Mouse (Mus musculus) hindbrain, embryonic 14.5 days (tissue): ENCODE measurements around the gene Glis2. TPM values are rescaled to one million over a fixed set of nuclear protein-coding genes. Genes with fewer than 3 reads are reported as not detected.
"Not testable (repeated sequence)": the region's sequence is repeated elsewhere in the genome, so short reads cannot be mapped to it uniquely, and the experiment has no call there.

Experiments used
- ATAC-seq: fragments of 200-750 bp; cut with Nextera tagmentation; 2 replicates; pipeline ENCODE4 v1.8.0; 2017; ENCODE audit warnings: moderate number of reproducible peaks, mild to moderate bottlenecking, moderate TSS enrichment, moderate library complexity; ENCODE audit not compliant: low FRiP score
- DNase-seq: peaks from one replicate; pipeline ENCODE4 v3.0.0-alpha.2; 2015; ENCODE audit warnings: low spot score
- H3K27ac ChIP-seq: fragments of 300-500 bp; sonication (generic); 2 replicates; pipeline ENCODE4 v1.5.1; 2014; ENCODE audit warnings: mild to moderate bottlenecking, moderate library complexity
- H3K27me3 ChIP-seq: fragments of 300-500 bp; sonication (generic); 2 replicates; pipeline ENCODE4 v1.6.1; 2014; ENCODE audit warnings: mild to moderate bottlenecking, low read length, mixed read lengths; ENCODE audit not compliant: control insufficient read depth, insufficient read depth
- H3K36me3 ChIP-seq: fragments of 300-500 bp; sonication (generic); replicated peaks from 2 replicates; pipeline ENCODE4 v1.6.1; 2014; ENCODE audit not compliant: control insufficient read depth, insufficient read depth
- H3K4me1 ChIP-seq: fragments of 300-500 bp; sonication (generic); replicated peaks from 2 replicates; pipeline ENCODE4 v1.6.1; 2014; ENCODE audit warnings: antibody characterized with exemption, low read length, mixed read lengths; ENCODE audit not compliant: control insufficient read depth, insufficient read depth
- H3K4me2 ChIP-seq: fragments of 300-500 bp; sonication (generic); replicated peaks from 2 replicates; pipeline ENCODE4 v1.6.1; 2014; ENCODE audit warnings: mild to moderate bottlenecking, moderate library complexity
- H3K4me3 ChIP-seq: fragments of 300-500 bp; sonication (generic); replicated peaks from 2 replicates; pipeline ENCODE4 v1.5.1; 2014; ENCODE audit warnings: mild to moderate bottlenecking, low read length
- H3K9ac ChIP-seq: fragments of 300-500 bp; sonication (generic); 2 replicates; pipeline ENCODE4 v1.6.1; 2014
- H3K9me3 ChIP-seq: fragments of 300-500 bp; sonication (generic); 2 replicates; pipeline ENCODE4 v1.6.1; 2016; ENCODE audit warnings: low read length; ENCODE audit not compliant: control insufficient read depth
- WGBS: fragments of 180-500 bp; shearing (Covaris S2); extraction: QIAGEN DNeasy Blood & Tissue Kit; methylation state at CpG from one replicate; pipeline ENCODE4 v1.1.7; 2014; 5-methylcytosine and 5-hydroxymethylcytosine counted together
- polyA plus RNA-seq: library from polyadenylated mRNA; unstranded; fragments of >200 nt; fragmentation: Nextera tagmentation; extraction: Ambion mirVana; gene quantifications from 2 replicates; pipeline ENCODE4 v1.2.1, GENCODE M21; 2014

Glis2 gene
- polyA plus RNA-seq, 1 experiment from 2014 or later: 19.0 TPM

DNA sequence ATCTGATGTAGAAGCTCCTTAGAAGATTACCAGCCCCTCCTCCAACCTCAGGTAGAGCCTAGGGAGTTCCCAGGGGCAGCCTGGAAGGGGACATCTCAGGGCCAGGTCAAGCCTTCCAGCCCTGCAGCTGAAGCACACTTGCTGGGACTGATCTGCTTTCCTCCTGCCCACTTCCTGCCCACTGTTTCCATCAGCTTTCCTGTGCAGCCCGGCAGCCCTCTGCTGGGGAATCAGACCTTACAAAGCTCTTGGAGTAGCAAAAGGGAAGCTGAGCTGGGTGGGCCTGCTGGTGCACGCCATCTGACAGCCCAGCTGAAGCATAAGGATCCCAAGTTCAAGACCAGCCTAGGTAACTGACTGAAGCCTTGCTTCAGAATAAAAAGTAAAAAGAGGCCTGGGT lies 17.6 kb upstream of the Glis2 start:
- no peak for ATAC-seq
- WGBS: 60% methylated on average over 2 of the region's 2 CpGs
- Histone ChIP-seq H3K27ac (no peak overlapping the region), H3K4me2 (no peak overlapping the region), H3K9me3 (no peaks in the 10 kb centered on the region), H3K4me3 (no peak overlapping the region), H3K9ac (no peak overlapping the region), H3K36me3 (no peaks in the 10 kb centered on the region), H3K4me1 (no peaks in the 10 kb centered on the region), H3K27me3 (no peaks in the 10 kb centered on the region)
- DNase-seq: no peak

DNA sequence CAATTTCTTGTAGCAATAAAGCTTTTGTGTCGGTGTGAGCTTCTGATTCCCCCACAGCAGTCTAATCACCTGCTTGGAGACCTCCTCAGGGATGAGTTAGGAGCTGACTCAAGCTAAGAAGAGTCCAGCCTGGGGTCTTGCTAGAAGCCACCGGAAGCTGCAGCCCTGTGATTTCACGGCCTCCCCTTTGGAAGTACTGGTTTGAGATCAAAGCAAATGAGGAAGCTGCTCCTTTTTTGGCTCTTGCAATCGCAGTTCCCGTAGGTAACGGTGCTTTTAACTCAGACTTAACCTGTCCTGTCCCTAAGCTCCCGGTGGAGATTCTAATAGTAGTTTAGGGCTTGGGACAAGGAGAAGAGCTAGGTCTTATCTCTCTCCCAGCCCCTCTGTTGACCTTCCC lies 15.9 kb upstream of the Glis2 start:
- 85% methylated on average over 7 of the region's 7 CpGs for WGBS
- Histone ChIP-seq H3K27ac (no peak overlapping the region), H3K9me3 (no peaks in the 10 kb centered on the region), H3K36me3 (no peaks in the 10 kb centered on the region), H3K4me2 (no peak overlapping the region), H3K4me3 (no peak overlapping the region), H3K4me1 (no peaks in the 10 kb centered on the region), H3K27me3 (no peaks in the 10 kb centered on the region), H3K9ac (no peak overlapping the region)
- no peak for ATAC-seq
- DNase-seq: no peak

DNA sequence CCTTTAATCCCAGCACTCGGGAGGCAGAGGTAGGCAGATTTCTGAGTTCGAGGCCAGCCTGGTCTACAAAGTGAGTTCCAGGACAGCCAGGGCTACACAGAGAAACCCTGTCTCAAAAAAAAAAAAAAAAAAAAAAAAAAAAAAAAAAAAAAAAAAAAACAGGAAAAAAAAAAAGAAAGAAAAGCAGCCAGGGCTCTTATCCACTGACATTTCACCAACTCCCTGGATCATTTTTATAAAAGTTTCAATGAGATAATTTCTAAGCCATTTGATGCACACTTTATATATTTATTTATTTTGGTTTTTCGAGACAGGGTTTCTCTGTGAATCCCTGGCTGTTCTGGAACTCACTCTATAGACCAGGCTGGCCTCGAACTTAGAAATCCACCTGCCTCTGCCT lies 13.3 kb upstream of the Glis2 start:
- H3K27me3 ChIP-seq: not testable (repeated sequence)

DNA sequence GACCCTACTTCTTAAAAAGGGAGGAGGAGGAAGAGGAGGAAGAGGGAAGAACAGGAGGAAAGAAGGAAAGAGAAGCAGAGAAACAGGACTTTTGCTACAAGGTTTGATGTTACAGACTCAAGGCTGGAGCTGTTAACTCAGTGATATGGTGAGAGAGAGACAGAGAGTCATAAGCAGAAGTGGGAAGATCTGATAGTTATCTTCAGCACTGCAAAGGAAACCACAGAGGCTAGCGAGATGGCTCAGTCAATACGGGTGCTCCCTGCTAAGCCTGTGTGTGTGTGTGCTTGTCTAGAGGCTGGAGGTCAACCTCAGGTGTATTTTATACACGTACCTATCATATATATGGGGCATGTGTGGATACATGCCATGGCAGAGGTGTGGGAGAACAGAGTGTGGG lies 10.7 kb upstream of the Glis2 start:
- Histone ChIP-seq H3K4me2 (no peak overlapping the region), H3K36me3 (no peaks in the 10 kb centered on the region), H3K4me3 (no peak overlapping the region), H3K27ac (no peak overlapping the region), H3K27me3 (no peaks in the 10 kb centered on the region), H3K4me1 (peaks cover 12% of the 10 kb centered on the region; the same call in 1 of the 2 replicates), H3K9ac (no peak overlapping the region), H3K9me3 (no peaks in the 10 kb centered on the region)
- ATAC-seq (no peak), DNase-seq (no peak)
- 88% methylated on average over 3 of the region's 3 CpGs for WGBS

More for the DNA sequence above, 13.3 kb upstream of the Glis2 start:
- WGBS: 95% methylated on average over 4 of the region's 4 CpGs
- H3K9me3 ChIP-seq, DNase-seq, ATAC-seq, H3K9ac ChIP-seq, H3K4me1 ChIP-seq, H3K27ac ChIP-seq, H3K4me3 ChIP-seq, H3K36me3 ChIP-seq, H3K4me2 ChIP-seq: not testable (repeated sequence)

GRCm38 (mm10) chr16:4584438-4584837 lies 10.1 kb upstream of the Glis2 start:
- no peak overlapping the region for H3K9ac ChIP-seq
- no peak for ATAC-seq
- WGBS: 80% methylated on average over 5 of the region's 5 CpGs
- no peak overlapping the region for H3K4me3 ChIP-seq
- H3K9me3 ChIP-seq: no peaks in the 10 kb centered on the region
- no peaks in the 10 kb centered on the region for H3K27me3 ChIP-seq
- peaks cover 12% of the 10 kb centered on the region; the same call in 1 of the 2 replicates for H3K4me1 ChIP-seq
- no peak for DNase-seq
- H3K36me3 ChIP-seq: no peaks in the 10 kb centered on the region
- no peak overlapping the region for H3K4me2 ChIP-seq
- H3K27ac ChIP-seq: no peak overlapping the region

DNA sequence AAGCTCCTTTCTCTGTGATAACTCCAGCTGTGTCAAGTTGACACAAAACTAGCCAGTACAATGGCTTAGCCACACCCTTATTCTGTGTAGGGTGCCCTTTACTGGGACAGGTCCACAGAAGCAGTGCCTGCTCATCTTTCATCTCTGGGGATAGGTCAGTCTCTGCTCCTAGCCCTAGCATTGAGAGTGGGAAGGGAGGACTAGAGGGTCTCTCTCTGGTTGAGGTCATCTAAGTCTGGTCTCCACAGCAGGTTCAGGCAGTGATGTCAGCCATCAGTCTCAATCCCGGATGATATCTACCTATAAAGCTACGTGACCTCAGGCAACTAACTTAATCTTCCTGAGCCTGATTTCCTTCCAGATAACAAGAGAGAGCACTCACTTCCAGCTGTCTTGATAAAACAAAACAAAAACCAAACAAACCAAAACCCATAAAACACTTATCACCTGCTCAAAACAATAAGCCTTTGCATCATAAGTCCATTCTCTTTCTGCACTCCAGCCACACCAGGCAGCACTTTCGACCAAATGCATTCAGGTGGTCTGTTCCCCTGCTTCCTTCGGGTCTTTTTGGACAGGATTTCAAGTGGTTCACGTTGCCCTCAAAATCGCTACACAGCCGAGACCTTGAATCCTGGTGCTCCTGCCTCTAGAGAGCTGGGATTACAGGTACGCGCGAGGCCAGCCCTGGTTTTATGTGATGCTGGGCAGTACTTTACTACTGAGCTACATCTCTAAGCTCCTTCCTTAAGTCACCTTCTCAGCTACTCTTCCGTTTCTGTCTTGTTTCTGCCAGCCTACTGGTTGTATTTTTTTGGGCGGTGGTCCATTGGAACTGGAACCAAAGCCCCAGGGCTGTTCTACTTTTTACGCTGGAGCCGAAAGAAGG lies 8.6 kb upstream of the Glis2 start:
- Histone ChIP-seq H3K4me3 (peak overlapping the region; percentile 44), H3K9me3 (no peaks in the 10 kb centered on the region), H3K4me1 (peaks cover 12% of the 10 kb centered on the region; the same call in 1 of the 2 replicates), H3K4me2 (peak overlapping the region; percentile 74), H3K9ac (peak overlapping the region; percentile 62), H3K27ac (peak overlapping the region; percentile 65), H3K36me3 (peaks cover 6% of the 10 kb centered on the region; the same call in 1 of the 2 replicates), H3K27me3 (no peaks in the 10 kb centered on the region)
- peak; percentile 36 for ATAC-seq
- WGBS: 13% methylated on average over 14 of the region's 14 CpGs
- peak; percentile 36 for DNase-seq

GRCm38 (mm10) chr16:4586531-4587123 lies 7.9 kb upstream of the Glis2 start:
- peak overlapping the region; percentile 74 for H3K4me2 ChIP-seq
- peak overlapping the region; percentile 65 for H3K27ac ChIP-seq
- peak; percentile 96 for ATAC-seq
- peaks cover 12% of the 10 kb centered on the region; the same call in 1 of the 2 replicates for H3K4me1 ChIP-seq
- peaks cover 6% of the 10 kb centered on the region; the same call in 1 of the 2 replicates for H3K36me3 ChIP-seq
- peak; percentile 90 for DNase-seq
- no peaks in the 10 kb centered on the region for H3K27me3 ChIP-seq
- no peaks in the 10 kb centered on the region for H3K9me3 ChIP-seq
- H3K9ac ChIP-seq: peak overlapping the region; percentile 62
- 0% methylated on average over 41 of the region's 43 CpGs for WGBS
- peak overlapping the region; percentile 44 for H3K4me3 ChIP-seq

DNA sequence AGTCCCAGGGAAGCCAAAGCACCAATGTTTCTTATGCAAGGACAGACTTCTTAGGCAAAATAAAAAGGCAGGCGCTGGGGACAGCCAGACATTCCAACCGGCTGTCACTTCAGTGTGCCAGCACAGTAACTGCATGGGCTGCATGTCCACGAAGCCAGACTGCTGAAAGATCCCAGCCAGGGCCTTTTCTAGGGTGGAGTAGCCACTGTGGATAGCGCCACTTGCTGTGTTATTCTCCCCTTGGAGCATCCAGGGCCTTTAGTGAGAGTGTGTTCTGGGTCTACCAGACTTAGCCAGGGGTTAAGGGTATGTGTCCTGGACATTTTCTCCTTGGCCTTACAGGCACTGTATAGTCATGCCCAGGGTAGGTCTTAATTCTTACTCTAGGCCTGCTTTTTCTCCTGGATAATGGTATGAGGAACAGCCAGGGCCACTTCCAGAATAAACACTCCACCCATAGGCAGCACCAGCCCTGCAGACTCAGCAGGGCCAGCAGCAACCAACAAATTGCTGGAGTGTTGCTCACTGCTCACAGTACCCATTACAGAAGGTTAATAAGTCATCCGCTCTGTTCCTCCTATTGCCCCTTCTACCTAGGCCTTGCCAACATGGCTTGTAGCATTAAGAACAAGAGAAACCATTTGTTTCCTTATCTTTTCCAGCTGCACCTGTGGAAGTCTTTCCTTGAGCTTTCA lies 6.8 kb upstream of the Glis2 start:
- Histone ChIP-seq H3K4me1 (peaks cover 12% of the 10 kb centered on the region), H3K27ac (peak overlapping the region; percentile 65; the same call in 1 of the 2 replicates), H3K27me3 (no peaks in the 10 kb centered on the region), H3K4me3 (no peak overlapping the region), H3K36me3 (peaks cover 6% of the 10 kb centered on the region; the same call in 1 of the 2 replicates), H3K4me2 (no peak overlapping the region), H3K9me3 (no peaks in the 10 kb centered on the region), H3K9ac (no peak overlapping the region)
- 49% methylated on average over 5 of the region's 5 CpGs for WGBS
- ATAC-seq (no peak), DNase-seq (no peak)

- no peaks in the 10 kb centered on the region for H3K27me3 ChIP-seq
- H3K27ac ChIP-seq: no peak overlapping the region
- peaks cover 24% of the 10 kb centered on the region for H3K4me1 ChIP-seq
- peaks cover 6% of the 10 kb centered on the region; the same call in 1 of the 2 replicates for H3K36me3 ChIP-seq
- no peak for ATAC-seq
- no peak overlapping the region for H3K4me2 ChIP-seq
- no peak overlapping the region for H3K4me3 ChIP-seq
- no peaks in the 10 kb centered on the region for H3K9me3 ChIP-seq
- no peak overlapping the region for H3K9ac ChIP-seq
- 98% methylated on average over 9 of the region's 9 CpGs for WGBS
- peak; percentile 82 for DNase-seq
These were observed 4.3 kb upstream of the Glis2 start for GRCm38 (mm10) chr16:4590236-4590635.
